Mouse (Mus musculus): ENCODE results near the gene D430042O09Rik. TPM values are rescaled to one million over a fixed set of nuclear protein-coding genes. Genes with fewer than 3 reads are reported as not detected.
A peak's percentile ranks its signal among the peaks of the same experiment; 100 is the strongest.
"Not testable (repeated sequence)": the region's sequence is repeated elsewhere in the genome, so short reads cannot be mapped to it uniquely, and the experiment has no call there.

D430042O09Rik gene
- polyA plus RNA-seq, 1 experiment = 5.5 TPM

GRCm38 (mm10) chr7:125707186-125707585 lies 502 bp upstream of the D430042O09Rik start:
- no peak for TF ChIP-seq POLR2A (IDR thresholded peaks at IDR 0.05; ENCODE audit: insufficient read length, low read depth)
- no peak for TF ChIP-seq MYOD1 (IDR thresholded peaks at IDR 0.05; ENCODE audit: control insufficient read depth in 1 of 3, insufficient read length in 2 of 3, low read depth in 2 of 3)
- TF ChIP-seq POLR2AphosphoS2 (IDR thresholded peaks at IDR 0.05; ENCODE audit: insufficient read length, low read depth) = no peak
- no peak for TF ChIP-seq MAX (IDR thresholded peaks at IDR 0.05; ENCODE audit: low read depth)
- no peak for TF ChIP-seq SRF (IDR thresholded peaks at IDR 0.05; ENCODE audit: control insufficient read depth, insufficient read length, low read depth)
- TF ChIP-seq USF1 (IDR thresholded peaks at IDR 0.05; ENCODE audit: low read depth) = no peak
- TF ChIP-seq MYOG (IDR thresholded peaks at IDR 0.05; ENCODE audit: control insufficient read depth in 1 of 3, insufficient read depth in 1 of 3, insufficient read length in 2 of 3, low read depth in 2 of 3) = no peak
- TF ChIP-seq E2F4 (IDR thresholded peaks at IDR 0.05; ENCODE audit: insufficient read depth) = no peak
- TF ChIP-seq CEBPB (IDR thresholded peaks at IDR 0.05; ENCODE audit: insufficient read depth, poor library complexity, severe bottlenecking) = no peak
- TF ChIP-seq TCF3 (IDR thresholded peaks at IDR 0.05; ENCODE audit: insufficient read length, low read depth) = no peak
- Histone ChIP-seq H3K79me2 (ENCODE audit: control insufficient read depth, insufficient read depth) (peaks cover 41% of the 10 kb centered on the region), H3K4me2 (ENCODE audit: low read depth) (peak overlapping the region; percentile 83)

GRCm38 (mm10) chr7:125708100-125708499 lies 412 bp downstream of the D430042O09Rik start:
- H3K79me2 ChIP-seq (ENCODE audit: control insufficient read depth, insufficient read depth) = peaks cover 41% of the 10 kb centered on the region
- H3K27me3 ChIP-seq (ENCODE audit: control insufficient read depth, insufficient read depth, insufficient read length) = no peaks in the 10 kb centered on the region
- H3K36me3 ChIP-seq (ENCODE audit: control insufficient read depth, insufficient read depth) = peaks cover 12% of the 10 kb centered on the region
- H3ac ChIP-seq (ENCODE audit: control insufficient read depth, insufficient read length) = peak overlapping the region; percentile 61
- H3K4me2 ChIP-seq (ENCODE audit: low read depth) = peak overlapping the region; percentile 84
- H3K4me3 ChIP-seq = peak overlapping the region; percentile 89
- TF ChIP-seq TCF3 (IDR thresholded peaks at IDR 0.05; ENCODE audit: insufficient read length, low read depth) (no peak), REST (IDR thresholded peaks at IDR 0.05; ENCODE audit: insufficient read depth, insufficient read length) (no peak), POLR2A (IDR thresholded peaks at IDR 0.05; ENCODE audit: insufficient read length, low read depth) (no peak), E2F4 (IDR thresholded peaks at IDR 0.05; ENCODE audit: insufficient read depth) (no peak), CEBPB (IDR thresholded peaks at IDR 0.05; ENCODE audit: insufficient read depth, poor library complexity, severe bottlenecking) (no peak), SRF (IDR thresholded peaks at IDR 0.05; ENCODE audit: control insufficient read depth, insufficient read length, low read depth) (no peak), MAX (IDR thresholded peaks at IDR 0.05; ENCODE audit: low read depth) (no peak), MYOG (IDR thresholded peaks at IDR 0.05; ENCODE audit: control insufficient read depth in 1 of 3, insufficient read depth in 1 of 3, insufficient read length in 2 of 3, low read depth in 2 of 3) (no peak), TCF12 (IDR thresholded peaks at IDR 0.05; ENCODE audit: insufficient read depth, poor library complexity, severe bottlenecking) (no peak), USF1 (IDR thresholded peaks at IDR 0.05; ENCODE audit: low read depth) (no peak), MYOD1 (IDR thresholded peaks at IDR 0.05; ENCODE audit: control insufficient read depth in 1 of 3, insufficient read length in 2 of 3, low read depth in 2 of 3) (no peak), POLR2AphosphoS2 (IDR thresholded peaks at IDR 0.05; ENCODE audit: insufficient read length, low read depth) (no peak)

More at GRCm38 (mm10) chr7:125707186-125707585, 502 bp upstream of the D430042O09Rik start:
- peak overlapping the region; percentile 61 for H3ac ChIP-seq (ENCODE audit: control insufficient read depth, insufficient read length)
- peak overlapping the region; percentile 89 for H3K4me3 ChIP-seq
- peaks cover 18% of the 10 kb centered on the region for H3K36me3 ChIP-seq (ENCODE audit: control insufficient read depth, insufficient read depth)
- no peaks in the 10 kb centered on the region for H3K27me3 ChIP-seq (ENCODE audit: control insufficient read depth, insufficient read depth, insufficient read length)

- H3K27me3 ChIP-seq (ENCODE audit: control insufficient read depth, insufficient read depth, insufficient read length); H3K79me2 ChIP-seq (ENCODE audit: control insufficient read depth, insufficient read depth); H3K4me2 ChIP-seq (ENCODE audit: low read depth); H3K36me3 ChIP-seq (ENCODE audit: control insufficient read depth, insufficient read depth); H3ac ChIP-seq (ENCODE audit: control insufficient read depth, insufficient read length); H3K4me3 ChIP-seq: not testable (repeated sequence)
These were observed 5.9 kb downstream of the D430042O09Rik start for GRCm38 (mm10) chr7:125713542-125714055.

GRCm38 (mm10) chr7:125714803-125715202 lies 7.1 kb downstream of the D430042O09Rik start:
- no peak overlapping the region for H3ac ChIP-seq (ENCODE audit: control insufficient read depth, insufficient read length)
- no peaks in the 10 kb centered on the region for H3K79me2 ChIP-seq (ENCODE audit: control insufficient read depth, insufficient read depth)
- H3K36me3 ChIP-seq (ENCODE audit: control insufficient read depth, insufficient read depth) = no peaks in the 10 kb centered on the region
- H3K4me2 ChIP-seq (ENCODE audit: low read depth) = no peak overlapping the region
- no peak for TF ChIP-seq MYOG (IDR thresholded peaks at IDR 0.05; ENCODE audit: control insufficient read depth in 1 of 3, insufficient read depth in 1 of 3, insufficient read length in 2 of 3, low read depth in 2 of 3)
- TF ChIP-seq E2F4 (IDR thresholded peaks at IDR 0.05; ENCODE audit: insufficient read depth) = no peak
- no peak for TF ChIP-seq MAX (IDR thresholded peaks at IDR 0.05; ENCODE audit: low read depth)
- TF ChIP-seq TCF3 (IDR thresholded peaks at IDR 0.05; ENCODE audit: insufficient read length, low read depth) = no peak
- TF ChIP-seq SRF (IDR thresholded peaks at IDR 0.05; ENCODE audit: control insufficient read depth, insufficient read length, low read depth) = no peak
- no peak for TF ChIP-seq USF1 (IDR thresholded peaks at IDR 0.05; ENCODE audit: low read depth)
- no peak overlapping the region for H3K4me3 ChIP-seq
- no peaks in the 10 kb centered on the region for H3K27me3 ChIP-seq (ENCODE audit: control insufficient read depth, insufficient read depth, insufficient read length)

GRCm38 (mm10) chr7:125716724-125717123 lies 9.0 kb downstream of the D430042O09Rik start:
- no peak for TF ChIP-seq USF1 (IDR thresholded peaks at IDR 0.05; ENCODE audit: low read depth)
- no peak for TF ChIP-seq TCF3 (IDR thresholded peaks at IDR 0.05; ENCODE audit: insufficient read length, low read depth)
- TF ChIP-seq MYOD1 (IDR thresholded peaks at IDR 0.05; ENCODE audit: control insufficient read depth in 1 of 3, insufficient read length in 2 of 3, low read depth in 2 of 3) = no peak
- no peak for TF ChIP-seq MYOG (IDR thresholded peaks at IDR 0.05; ENCODE audit: control insufficient read depth in 1 of 3, insufficient read depth in 1 of 3, insufficient read length in 2 of 3, low read depth in 2 of 3)
- no peak for TF ChIP-seq SRF (IDR thresholded peaks at IDR 0.05; ENCODE audit: control insufficient read depth, insufficient read length, low read depth)
- TF ChIP-seq CEBPB (IDR thresholded peaks at IDR 0.05; ENCODE audit: insufficient read depth, poor library complexity, severe bottlenecking) = no peak
- no peak for TF ChIP-seq POLR2AphosphoS2 (IDR thresholded peaks at IDR 0.05; ENCODE audit: insufficient read length, low read depth)
- Histone ChIP-seq H3ac (ENCODE audit: control insufficient read depth, insufficient read length) (no peak overlapping the region), H3K36me3 (ENCODE audit: control insufficient read depth, insufficient read depth) (no peaks in the 10 kb centered on the region), H3K79me2 (ENCODE audit: control insufficient read depth, insufficient read depth) (no peaks in the 10 kb centered on the region), H3K4me2 (ENCODE audit: low read depth) (no peak overlapping the region), H3K27me3 (ENCODE audit: control insufficient read depth, insufficient read depth, insufficient read length) (no peaks in the 10 kb centered on the region), H3K4me3 (no peak overlapping the region)
